Mouse (Mus musculus) myocyte (in vitro differentiated cells): ENCODE measurements around the gene Zfp296.

Source experiments
- POLR2A ChIP-seq: IDR thresholded peaks from one replicate; pipeline ENCODE4 v1.6.1; 2011; ENCODE audit warnings: low read depth, mild to moderate bottlenecking, control low read depth, moderate library complexity; ENCODE audit not compliant: insufficient read length
- USF1 ChIP-seq: IDR thresholded peaks from one replicate; pipeline ENCODE4 v1.6.1; 2011; ENCODE audit warnings: low read depth, mild to moderate bottlenecking, control low read depth, moderate library complexity

GRCm38 (mm10) chr7:19609641-19610332 is 32.7 kb downstream of the Zfp296 start:
- TF ChIP-seq POLR2A (no peak), USF1 (no peak)
